Mouse (Mus musculus): ENCODE data around the gene Cacng7. TPM values are rescaled to one million over a fixed set of nuclear protein-coding genes. Genes with fewer than 3 reads are reported as not detected.

The Cacng7 gene
- polyA plus RNA-seq, 1 experiment from 2014 or later = 3.7 TPM

DNA sequence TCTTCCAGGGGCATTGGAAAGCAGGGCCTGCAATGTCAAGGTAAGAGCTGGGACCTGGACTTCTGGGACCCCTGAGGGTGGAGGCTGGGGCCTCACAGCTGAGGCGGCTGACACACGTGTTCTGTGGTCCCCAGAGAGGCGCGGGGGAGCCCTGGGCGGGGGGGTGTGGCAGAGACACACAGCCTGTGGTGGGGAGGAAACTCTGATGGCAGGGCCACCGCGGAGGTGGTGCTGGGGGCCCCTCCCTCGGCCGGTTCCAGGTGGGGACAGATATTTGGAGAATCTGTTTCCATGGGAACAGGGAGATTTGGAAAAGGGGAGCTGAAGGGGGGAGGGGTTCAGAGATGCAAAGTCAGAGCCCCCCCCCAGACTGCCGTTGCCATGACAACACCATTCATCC is 28.5 kb upstream of the Cacng7 start:
- no peak overlapping the region for H3K27ac ChIP-seq
- H3K4me2 ChIP-seq (replicated peaks) = peak overlapping the region; percentile 80
- no peaks in the 10 kb centered on the region for H3K9me3 ChIP-seq (replicated peaks)
- 0 out of 2 replicates have a peak, but pooled peaks cover 5% of the 10 kb centered on the region for H3K36me3 ChIP-seq
- peaks cover 65% of the 10 kb centered on the region for H3K27me3 ChIP-seq
- H3K4me3 ChIP-seq = peak overlapping the region; percentile 40
- peaks cover 34% of the 10 kb centered on the region for H3K4me1 ChIP-seq
- WGBS = 4% methylated on average over 10 of the region's 10 CpGs
- no peak overlapping the region; the same call in 1 of the 2 replicates for H3K9ac ChIP-seq
- ATAC-seq (ENCODE audit: low FRiP score) = peak; percentile 43

DNA sequence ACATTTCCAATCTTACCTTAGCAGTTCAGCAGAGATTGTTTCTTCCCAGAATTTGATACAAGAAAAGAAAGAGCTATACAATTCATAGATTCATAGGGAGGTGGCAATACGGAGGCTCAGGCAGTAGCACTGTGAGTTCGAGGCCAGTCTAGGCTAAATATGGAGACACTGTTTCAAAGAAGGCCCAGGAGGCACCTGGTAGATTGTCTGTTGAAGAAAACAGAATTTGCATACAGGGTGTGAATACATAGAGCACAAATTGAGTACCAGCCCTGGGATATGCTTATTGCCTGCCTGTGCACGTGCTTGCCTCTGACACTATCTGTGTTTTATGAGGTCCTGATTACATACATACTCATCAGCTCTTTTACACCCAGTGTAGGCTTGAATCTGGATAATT is 26.4 kb upstream of the Cacng7 start:
- Histone ChIP-seq H3K4me1 (peaks cover 34% of the 10 kb centered on the region), H3K27ac (no peak overlapping the region), H3K36me3 (no peaks in the 10 kb centered on the region), H3K4me2 (replicated peaks) (no peak overlapping the region), H3K9ac (no peak overlapping the region), H3K4me3 (no peak overlapping the region), H3K9me3 (replicated peaks) (0 out of 2 replicates have a peak, but pooled peaks cover 4% of the 10 kb centered on the region), H3K27me3 (peaks cover 48% of the 10 kb centered on the region)
- WGBS = 80% methylated on average over 3 of the region's 3 CpGs
- no peak for ATAC-seq (ENCODE audit: low FRiP score)

DNA sequence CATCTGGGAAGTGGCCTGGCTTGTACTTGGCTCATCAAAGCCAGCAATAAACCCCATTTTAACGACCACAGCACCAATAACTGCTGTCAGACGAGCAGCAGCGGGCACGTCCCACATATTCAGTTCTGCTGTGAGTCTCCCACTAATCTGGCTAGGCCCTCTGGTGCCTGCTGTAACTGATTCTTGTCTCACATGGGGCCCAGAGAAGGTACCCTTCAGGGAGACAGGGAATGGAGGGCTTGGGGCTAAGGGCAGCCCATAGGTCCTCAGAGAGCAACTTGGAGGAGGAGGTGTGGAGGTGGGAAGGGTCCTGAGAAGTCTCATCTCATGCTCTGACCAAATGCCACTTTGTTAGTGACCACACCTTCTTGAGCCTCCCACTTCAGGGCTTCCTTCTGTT is 24.1 kb upstream of the Cacng7 start:
- no peaks in the 10 kb centered on the region for H3K36me3 ChIP-seq
- H3K4me1 ChIP-seq = peaks cover 17% of the 10 kb centered on the region
- H3K27me3 ChIP-seq = peaks cover 25% of the 10 kb centered on the region
- 0 out of 2 replicates have a peak, but pooled peaks cover 4% of the 10 kb centered on the region for H3K9me3 ChIP-seq (replicated peaks)
- H3K4me3 ChIP-seq = no peak overlapping the region
- ATAC-seq (ENCODE audit: low FRiP score) = no peak
- H3K4me2 ChIP-seq (replicated peaks) = no peak overlapping the region
- no peak overlapping the region for H3K27ac ChIP-seq
- WGBS = 82% methylated on average over 4 of the region's 4 CpGs
- H3K9ac ChIP-seq = no peak overlapping the region

DNA sequence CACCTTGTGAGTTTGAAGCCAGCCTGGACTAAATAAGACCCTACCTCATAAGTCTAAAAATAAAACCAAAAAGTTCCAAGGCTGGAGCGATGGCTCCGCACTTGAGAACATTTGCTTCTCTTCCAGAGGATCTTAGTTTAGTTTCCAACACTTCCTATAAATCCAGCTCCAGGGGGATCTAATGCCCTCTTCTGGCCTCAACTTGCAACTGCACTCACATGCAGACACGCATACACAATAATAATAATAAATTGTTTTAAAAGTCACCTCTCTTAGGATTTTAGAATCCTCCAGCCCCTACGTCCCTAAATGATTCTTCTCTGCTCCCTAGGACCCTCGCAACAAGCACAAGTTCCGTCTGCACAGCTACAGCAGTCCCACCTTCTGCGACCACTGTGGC is 22.5 kb upstream of the Cacng7 start:
- Histone ChIP-seq H3K27ac (no peak overlapping the region), H3K36me3 (no peaks in the 10 kb centered on the region), H3K9me3 (replicated peaks) (0 out of 2 replicates have a peak, but pooled peaks cover 4% of the 10 kb centered on the region), H3K4me2 (replicated peaks) (no peak overlapping the region), H3K4me3 (no peak overlapping the region), H3K9ac (no peak overlapping the region), H3K27me3 (peaks cover 11% of the 10 kb centered on the region), H3K4me1 (peaks cover 2% of the 10 kb centered on the region)
- WGBS = 95% methylated on average over 7 of the region's 7 CpGs
- no peak for ATAC-seq (ENCODE audit: low FRiP score)

DNA sequence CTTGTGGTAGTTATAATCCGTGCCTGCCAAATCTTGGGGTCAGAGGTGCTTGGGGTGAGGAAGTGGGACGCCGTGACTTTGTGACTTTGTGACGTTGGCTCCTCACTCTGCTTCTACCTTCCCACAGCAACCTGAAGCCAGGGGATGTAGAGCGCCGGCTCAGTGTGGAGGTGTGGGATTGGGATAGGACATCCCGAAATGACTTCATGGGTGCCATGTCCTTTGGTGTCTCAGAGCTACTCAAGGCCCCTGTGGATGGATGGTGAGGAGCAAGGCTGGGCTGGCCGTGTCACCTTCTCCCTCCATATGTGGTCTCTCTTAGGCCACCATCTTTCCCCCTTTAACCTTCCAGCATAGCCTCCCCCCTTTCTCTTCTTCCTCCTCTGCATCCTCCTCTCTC is 19.2 kb upstream of the Cacng7 start:
- WGBS = 87% methylated on average over 8 of the region's 8 CpGs
- Histone ChIP-seq H3K27ac (no peak overlapping the region), H3K9me3 (replicated peaks) (0 out of 2 replicates have a peak, but pooled peaks cover 4% of the 10 kb centered on the region), H3K4me3 (no peak overlapping the region), H3K4me1 (peaks cover 6% of the 10 kb centered on the region; the same call in 1 of the 2 replicates), H3K36me3 (no peaks in the 10 kb centered on the region), H3K9ac (no peak overlapping the region), H3K27me3 (0 out of 2 replicates have a peak, but pooled peaks cover 2% of the 10 kb centered on the region), H3K4me2 (replicated peaks) (no peak overlapping the region)
- ATAC-seq (ENCODE audit: low FRiP score) = peak; percentile 35; the same call in 1 of the 2 replicates

DNA sequence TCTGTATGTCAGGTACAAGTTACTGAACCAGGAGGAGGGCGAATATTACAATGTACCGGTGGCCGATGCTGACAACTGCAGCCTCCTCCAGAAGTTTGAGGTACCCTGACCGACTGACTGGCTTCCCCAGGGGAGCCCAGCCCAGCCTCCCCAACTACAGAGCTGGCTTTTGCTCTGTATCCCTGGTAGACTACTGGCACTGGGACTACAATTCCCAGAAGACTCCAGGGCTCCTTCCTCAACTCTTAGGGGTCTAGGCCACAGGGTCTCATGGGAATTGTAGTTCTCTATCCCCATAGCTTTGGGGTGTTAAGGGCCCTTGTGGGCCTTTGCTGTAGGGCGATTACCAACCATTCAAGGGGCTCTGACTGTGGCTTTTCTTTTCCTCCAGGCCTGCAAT is 18.6 kb upstream of the Cacng7 start:
- Histone ChIP-seq H3K4me2 (replicated peaks) (no peak overlapping the region), H3K4me1 (peaks cover 6% of the 10 kb centered on the region; the same call in 1 of the 2 replicates), H3K9ac (no peak overlapping the region), H3K9me3 (replicated peaks) (0 out of 2 replicates have a peak, but pooled peaks cover 4% of the 10 kb centered on the region), H3K27ac (no peak overlapping the region), H3K4me3 (no peak overlapping the region), H3K27me3 (no peaks in the 10 kb centered on the region), H3K36me3 (no peaks in the 10 kb centered on the region)
- peak; percentile 75 for ATAC-seq (ENCODE audit: low FRiP score)
- 69% methylated on average over 5 of the region's 5 CpGs for WGBS

DNA sequence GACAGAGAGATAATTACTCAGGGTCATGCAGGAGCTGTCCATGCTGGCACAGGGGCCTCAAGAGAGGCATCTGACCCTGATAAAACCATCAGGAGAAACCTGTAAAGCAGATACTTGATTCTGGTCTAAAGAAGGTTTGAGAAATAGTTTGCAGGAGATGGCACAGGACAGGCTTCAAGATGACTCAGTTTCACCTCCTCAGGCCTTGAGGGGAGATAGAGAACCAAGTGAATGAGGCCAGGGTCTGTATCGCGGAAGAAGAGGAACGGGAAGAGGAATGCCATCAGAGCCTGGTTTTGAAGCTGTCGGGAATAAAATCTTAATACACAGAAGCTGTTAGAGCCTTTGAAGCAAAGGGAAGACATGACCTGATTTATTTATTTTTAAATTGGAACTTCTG is 15.1 kb upstream of the Cacng7 start:
- WGBS = 44% methylated on average over 4 of the region's 4 CpGs
- Histone ChIP-seq H3K4me3 (no peak overlapping the region), H3K4me2 (replicated peaks) (no peak overlapping the region), H3K36me3 (no peaks in the 10 kb centered on the region), H3K9ac (no peak overlapping the region), H3K9me3 (replicated peaks) (no peaks in the 10 kb centered on the region), H3K27me3 (peaks cover 3% of the 10 kb centered on the region; the same call in 1 of the 2 replicates), H3K27ac (no peak overlapping the region), H3K4me1 (peaks cover 6% of the 10 kb centered on the region; the same call in 1 of the 2 replicates)
- no peak for ATAC-seq (ENCODE audit: low FRiP score)

DNA sequence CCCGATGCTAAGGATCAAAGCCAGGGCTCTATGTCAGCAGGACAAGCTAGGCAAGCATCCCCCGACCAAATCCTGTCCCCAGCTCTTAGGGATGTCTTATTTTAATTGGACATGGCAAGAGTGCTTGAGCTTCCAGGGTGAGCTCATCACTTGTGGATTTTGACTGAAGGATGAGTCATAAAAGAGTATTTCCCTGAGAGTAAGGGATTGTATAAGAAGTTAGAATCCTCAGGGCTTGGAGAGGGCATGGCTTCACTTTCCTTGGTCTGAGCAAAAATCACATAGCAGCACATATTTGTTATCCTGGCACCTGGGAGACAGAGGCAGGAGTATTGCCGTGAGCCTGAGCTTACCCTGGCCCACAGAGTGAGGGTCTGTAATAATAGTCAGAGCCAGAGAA is 11.9 kb upstream of the Cacng7 start:
- no peak overlapping the region for H3K9ac ChIP-seq
- H3K4me1 ChIP-seq = peaks cover 6% of the 10 kb centered on the region; the same call in 1 of the 2 replicates
- no peaks in the 10 kb centered on the region for H3K9me3 ChIP-seq (replicated peaks)
- no peak for ATAC-seq (ENCODE audit: low FRiP score)
- H3K4me2 ChIP-seq (replicated peaks) = no peak overlapping the region
- no peak overlapping the region for H3K27ac ChIP-seq
- no peak overlapping the region for H3K4me3 ChIP-seq
- no peaks in the 10 kb centered on the region for H3K36me3 ChIP-seq
- peaks cover 3% of the 10 kb centered on the region; the same call in 1 of the 2 replicates for H3K27me3 ChIP-seq
- 77% methylated on average over 3 of the region's 3 CpGs for WGBS

DNA sequence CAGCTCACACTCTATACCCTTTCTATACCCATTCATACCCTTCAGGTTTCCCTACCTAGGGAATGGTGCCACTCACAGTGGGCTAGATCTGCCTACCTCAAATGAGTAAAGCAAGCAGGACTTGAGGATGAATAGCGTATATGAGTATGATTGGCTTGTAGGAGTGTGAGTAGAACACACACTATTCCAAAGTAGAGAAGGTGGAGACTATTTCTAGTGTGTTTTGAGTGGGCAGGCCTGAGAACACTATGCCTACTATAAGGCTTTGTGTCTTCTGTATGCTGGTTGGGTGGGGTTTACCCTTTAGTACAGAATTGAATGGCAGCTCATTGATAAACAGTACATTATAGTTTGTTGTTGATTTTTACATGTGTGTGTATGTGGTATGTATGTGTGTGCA is 8.9 kb upstream of the Cacng7 start:
- no peak overlapping the region for H3K4me2 ChIP-seq (replicated peaks)
- 79% methylated on average over 1 of the region's 1 CpGs for whole genome bisulfite sequencing
- ATAC-seq (ENCODE audit: low FRiP score) = no peak
- H3K27me3 ChIP-seq = peaks cover 3% of the 10 kb centered on the region; the same call in 1 of the 2 replicates
- no peaks in the 10 kb centered on the region for H3K4me1 ChIP-seq
- no peak overlapping the region for H3K4me3 ChIP-seq
- H3K9me3 ChIP-seq (replicated peaks) = no peaks in the 10 kb centered on the region
- H3K36me3 ChIP-seq = no peaks in the 10 kb centered on the region
- no peak overlapping the region for H3K9ac ChIP-seq
- H3K27ac ChIP-seq = no peak overlapping the region

DNA sequence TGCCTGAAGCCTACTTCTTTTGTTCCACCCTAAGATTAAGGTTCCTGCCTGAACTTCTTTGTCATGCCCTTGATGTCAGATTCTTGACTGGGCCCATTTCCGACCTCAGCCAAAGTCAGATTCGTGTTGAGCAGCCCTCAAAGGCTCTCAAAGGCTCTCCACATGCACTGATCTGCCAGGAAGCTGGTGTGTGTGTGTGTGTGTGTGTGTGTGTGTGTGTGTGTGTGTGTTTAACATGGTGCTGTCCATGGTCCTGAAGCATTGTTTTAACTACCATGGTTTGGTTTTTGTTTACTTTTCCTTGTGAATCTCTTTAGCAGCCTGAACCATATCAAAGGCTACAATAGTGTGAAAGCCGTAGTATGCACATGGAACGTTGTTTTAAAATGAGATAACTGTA is 4.8 kb upstream of the Cacng7 start:
- Histone ChIP-seq H3K4me3 (no peak overlapping the region), H3K9me3 (replicated peaks) (no peaks in the 10 kb centered on the region), H3K4me2 (replicated peaks) (no peak overlapping the region), H3K27me3 (peaks cover 10% of the 10 kb centered on the region; the same call in 1 of the 2 replicates), H3K27ac (no peak overlapping the region), H3K4me1 (0 out of 2 replicates have a peak, but pooled peaks cover 7% of the 10 kb centered on the region), H3K36me3 (no peaks in the 10 kb centered on the region), H3K9ac (no peak overlapping the region)
- 71% methylated on average over 4 of the region's 4 CpGs for WGBS
- ATAC-seq (ENCODE audit: low FRiP score) = no peak

DNA sequence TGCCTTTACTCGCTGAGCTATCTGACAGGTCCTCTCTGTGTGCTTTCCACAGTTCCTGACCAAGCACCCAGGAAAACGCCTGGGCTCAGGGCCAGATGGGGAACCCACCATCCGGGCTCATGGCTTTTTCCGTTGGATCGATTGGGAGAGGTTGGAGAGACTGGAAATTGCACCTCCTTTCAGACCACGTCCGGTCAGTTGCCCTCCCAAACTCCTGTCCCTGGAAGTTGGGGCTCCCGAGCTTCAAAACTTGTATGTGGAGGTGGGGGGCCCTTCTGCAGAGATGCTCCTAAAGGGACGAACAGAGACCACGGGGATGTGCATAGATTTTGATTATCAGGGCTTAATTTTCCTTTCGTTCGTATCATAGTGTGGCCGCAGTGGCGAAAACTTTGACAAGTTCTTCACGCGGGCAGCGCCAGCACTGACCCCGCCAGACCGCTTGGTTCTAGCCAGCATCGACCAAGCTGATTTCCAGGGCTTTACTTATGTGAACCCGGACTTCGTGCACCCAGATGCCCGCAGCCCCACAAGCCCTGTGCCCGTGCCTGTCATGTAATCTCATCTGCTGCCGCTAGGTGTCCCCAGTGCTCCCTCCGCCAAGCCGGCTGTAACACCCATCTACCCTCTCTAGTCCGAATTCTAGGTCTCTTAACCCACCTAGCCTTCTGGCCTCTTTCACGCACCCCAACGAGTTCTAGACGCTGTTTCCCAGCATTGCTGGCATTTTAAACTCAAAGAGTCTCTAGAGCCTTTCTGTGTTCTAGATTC is 2.8 kb upstream of the Cacng7 start:
- WGBS = 21% methylated on average over 31 of the region's 31 CpGs
- Histone ChIP-seq H3K36me3 (no peaks in the 10 kb centered on the region), H3K9ac (no peak overlapping the region), H3K9me3 (replicated peaks) (no peaks in the 10 kb centered on the region), H3K27ac (no peak overlapping the region), H3K27me3 (peaks cover 10% of the 10 kb centered on the region; the same call in 1 of the 2 replicates), H3K4me2 (replicated peaks) (peak overlapping the region; percentile 32), H3K4me1 (peaks cover 19% of the 10 kb centered on the region), H3K4me3 (no peak overlapping the region; the same call in 1 of the 2 replicates)
- ATAC-seq (ENCODE audit: low FRiP score) = no peak

DNA sequence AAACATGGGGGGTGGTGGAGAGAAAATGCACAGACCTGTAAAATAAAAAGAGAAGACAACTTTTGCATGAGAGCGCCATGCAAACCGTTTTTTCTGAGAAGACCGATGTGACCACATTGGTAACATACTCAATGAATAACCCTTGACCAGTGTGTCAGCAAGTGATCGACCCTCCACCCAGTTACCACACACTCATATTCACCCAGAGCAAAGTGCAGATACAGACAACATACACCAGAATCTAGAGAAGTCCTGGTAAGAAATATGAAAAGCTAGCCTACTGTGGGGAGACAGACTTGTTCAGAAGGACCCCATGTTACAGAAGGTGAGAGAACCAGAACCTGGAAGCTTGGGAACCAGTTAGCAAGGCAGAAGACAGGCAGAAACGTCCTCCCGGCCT is 1.6 kb upstream of the Cacng7 start:
- peak overlapping the region; percentile 83; the same call in 1 of the 2 replicates for H3K4me3 ChIP-seq
- H3K9ac ChIP-seq = no peak overlapping the region; the same call in 1 of the 2 replicates
- H3K4me1 ChIP-seq = peaks cover 19% of the 10 kb centered on the region
- no peaks in the 10 kb centered on the region for H3K36me3 ChIP-seq
- peak overlapping the region; percentile 64 for H3K4me2 ChIP-seq (replicated peaks)
- peak overlapping the region; percentile 92 for H3K27ac ChIP-seq
- no peaks in the 10 kb centered on the region for H3K9me3 ChIP-seq (replicated peaks)
- 54% methylated on average over 6 of the region's 6 CpGs for WGBS
- peaks cover 10% of the 10 kb centered on the region; the same call in 1 of the 2 replicates for H3K27me3 ChIP-seq
- peak; percentile 9 for ATAC-seq (ENCODE audit: low FRiP score)

Data from hindbrain, embryonic 12.5 days (tissue).